Mouse (Mus musculus) liver, embryonic 11.5 days (tissue): ENCODE data around the gene Ak8. TPM values are rescaled to one million over a fixed set of nuclear protein-coding genes. Genes with fewer than 3 reads are reported as not detected.

Source experiments
- ATAC-seq: fragments of 200-750 bp; cut with Nextera tagmentation; replicated peaks from 2 replicates; pipeline ENCODE4 v1.8.0; 2017; ENCODE audit warnings: moderate number of reproducible peaks, mild to moderate bottlenecking, moderate TSS enrichment, moderate library complexity; ENCODE audit not compliant: low FRiP score
- DNase-seq: peaks from one replicate; pipeline ENCODE4 v3.0.0-alpha.2; 2017; ENCODE audit warnings: low spot score
- H3K27ac ChIP-seq: fragments of 300-500 bp; sonication (generic); 2 replicates; pipeline ENCODE4 v1.5.1; 2014; ENCODE audit warnings: mild to moderate bottlenecking, low read depth, low read length, control low read depth
- H3K27me3 ChIP-seq: fragments of 300-500 bp; sonication (generic); replicated peaks from 2 replicates; pipeline ENCODE4 v1.6.1; 2014; ENCODE audit warnings: low read length, mixed read lengths; ENCODE audit not compliant: control insufficient read depth, insufficient read depth
- H3K36me3 ChIP-seq: fragments of 300-500 bp; sonication (generic); 2 replicates; pipeline ENCODE4 v1.6.1; 2014; ENCODE audit warnings: mild to moderate bottlenecking, low read length, moderate library complexity, mixed read lengths; ENCODE audit not compliant: control insufficient read depth, insufficient read depth
- H3K4me1 ChIP-seq: fragments of 300-500 bp; sonication (generic); replicated peaks from 2 replicates; pipeline ENCODE4 v1.6.1; 2014; ENCODE audit warnings: low read length, mixed read lengths; ENCODE audit not compliant: control insufficient read depth, insufficient read depth
- H3K4me2 ChIP-seq: fragments of 300-500 bp; sonication (generic); 2 replicates; pipeline ENCODE4 v1.6.1; 2014; ENCODE audit warnings: mild to moderate bottlenecking, control low read depth, moderate library complexity
- H3K4me3 ChIP-seq: fragments of 300-500 bp; sonication (generic); 2 replicates; pipeline ENCODE4 v1.5.1; 2014; ENCODE audit warnings: low read depth, low read length, control low read depth
- H3K9ac ChIP-seq: fragments of 300-500 bp; sonication (generic); 2 replicates; pipeline ENCODE4 v1.6.1; 2014; ENCODE audit warnings: low read depth, low read length, control low read depth
- H3K9me3 ChIP-seq: fragments of 300-500 bp; sonication (generic); 2 replicates; pipeline ENCODE4 v1.6.1; 2016; ENCODE audit warnings: low read length, inconsistent platforms, mixed read lengths; ENCODE audit not compliant: control insufficient read depth
- WGBS: fragments of 180-500 bp; shearing (Covaris S2); extraction: QIAGEN DNeasy Blood & Tissue Kit; methylation state at CpG from one replicate; pipeline ENCODE4 v1.1.7; 2014; 5-methylcytosine and 5-hydroxymethylcytosine counted together
- microRNA-seq: library from miRNA; unstranded; fragments of <30 nt; microRNA quantifications from one replicate; pipeline ENCODE4, GENCODE M21; 2017; ENCODE audit warnings: borderline number of aligned reads
- polyA plus RNA-seq: library from polyadenylated mRNA; unstranded; fragments of >200 nt; fragmentation: Nextera tagmentation; extraction: Ambion mirVana; gene quantifications from 2 replicates; pipeline ENCODE4 v1.2.1, GENCODE M21; 2014

The Ak8 gene
- polyA plus RNA-seq, 1 experiment from 2014 or later = 0.69 TPM

DNA sequence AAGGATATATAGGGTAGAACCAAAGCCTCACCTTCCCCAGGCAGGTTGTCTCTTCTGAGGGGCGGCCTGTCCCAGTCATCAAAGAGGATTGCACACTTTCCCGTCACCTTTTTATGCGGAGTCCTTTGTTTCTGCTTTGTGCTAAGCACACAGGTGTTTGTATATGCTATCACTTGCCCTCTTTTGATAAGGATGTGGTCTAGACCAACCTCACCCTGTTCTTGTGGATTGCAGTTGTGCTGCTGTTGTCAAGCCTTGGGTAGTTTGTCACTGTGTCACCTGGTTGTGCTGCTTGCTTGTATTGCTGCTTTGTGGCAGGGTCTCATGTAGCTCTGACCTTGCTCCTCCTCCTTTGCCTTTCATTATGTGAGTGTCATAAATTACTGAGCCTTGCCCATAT is 152.6 kb downstream of the Ak8 start:
- no peak for DNase-seq
- Histone ChIP-seq H3K9ac (no peak overlapping the region), H3K9me3 (no peaks in the 10 kb centered on the region), H3K4me2 (no peak overlapping the region), H3K4me1 (no peaks in the 10 kb centered on the region), H3K4me3 (no peak overlapping the region), H3K27ac (no peak overlapping the region), H3K27me3 (no peaks in the 10 kb centered on the region), H3K36me3 (peaks cover 6% of the 10 kb centered on the region)
- no peak for ATAC-seq
- WGBS = 87% methylated on average over 3 of the region's 3 CpGs

- H3K27me3 ChIP-seq = no peaks in the 10 kb centered on the region
- H3K9me3 ChIP-seq = no peaks in the 10 kb centered on the region
- H3K4me3 ChIP-seq = no peak overlapping the region
- H3K4me1 ChIP-seq = no peaks in the 10 kb centered on the region
- DNase-seq (no peak), ATAC-seq (no peak)
- H3K9ac ChIP-seq = no peak overlapping the region
- H3K4me2 ChIP-seq = no peak overlapping the region
- 89% methylated on average over 2 of the region's 2 CpGs for WGBS
- no peak overlapping the region for H3K27ac ChIP-seq
- peaks cover 11% of the 10 kb centered on the region for H3K36me3 ChIP-seq
Observed at GRCm38 (mm10) chr2:28855773-28856172, 155.8 kb downstream of the Ak8 start.

- Histone ChIP-seq H3K4me3 (no peak overlapping the region), H3K27ac (no peak overlapping the region), H3K27me3 (no peaks in the 10 kb centered on the region), H3K36me3 (peaks cover 25% of the 10 kb centered on the region), H3K9me3 (no peaks in the 10 kb centered on the region), H3K4me2 (no peak overlapping the region), H3K4me1 (no peaks in the 10 kb centered on the region), H3K9ac (no peak overlapping the region)
- WGBS = 84% methylated on average over 4 of the region's 4 CpGs
- ATAC-seq (no peak), DNase-seq (no peak)
Observed at GRCm38 (mm10) chr2:28859303-28859702, 159.3 kb downstream of the Ak8 start.

DNA sequence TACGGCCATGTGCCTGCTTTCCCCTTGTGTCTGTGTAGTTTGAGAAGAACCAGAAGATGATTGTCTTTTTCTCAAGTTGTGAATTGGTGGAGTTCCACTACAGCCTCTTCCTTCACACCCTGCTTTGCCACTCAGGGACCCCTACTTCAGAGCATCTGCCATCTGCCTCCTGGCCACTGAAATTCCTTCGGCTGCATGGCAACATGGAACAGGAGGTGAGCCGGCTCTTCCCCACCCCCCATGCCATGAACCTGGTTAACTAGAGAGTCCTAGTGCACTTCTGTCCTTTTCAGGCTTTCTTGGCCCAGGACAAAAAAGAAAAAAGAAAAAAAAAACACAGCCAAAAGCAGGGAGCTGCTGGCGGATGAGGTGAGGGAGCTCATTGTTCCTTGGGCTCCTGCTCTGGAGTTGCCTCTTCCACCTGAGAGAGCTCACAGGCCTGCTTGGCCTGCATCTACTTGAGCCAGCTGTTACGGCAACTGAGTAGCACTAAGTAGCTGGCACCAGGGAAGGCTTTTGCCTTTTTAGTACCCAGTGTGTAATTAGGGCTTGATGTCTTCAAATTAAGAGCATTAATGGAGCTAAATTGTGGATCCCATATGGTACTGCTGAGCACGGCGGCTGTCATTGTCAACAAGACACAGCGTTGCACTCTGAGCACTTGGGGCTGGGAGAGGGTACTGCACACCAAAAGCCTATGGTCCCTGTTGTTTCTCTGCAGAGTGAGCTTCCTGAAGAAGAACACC is 160.9 kb downstream of the Ak8 start:
- Histone ChIP-seq H3K4me1 (no peaks in the 10 kb centered on the region), H3K27ac (no peak overlapping the region), H3K9ac (no peak overlapping the region), H3K9me3 (no peaks in the 10 kb centered on the region), H3K36me3 (peaks cover 27% of the 10 kb centered on the region), H3K27me3 (no peaks in the 10 kb centered on the region), H3K4me3 (no peak overlapping the region), H3K4me2 (no peak overlapping the region)
- WGBS = 95% methylated on average over 8 of the region's 8 CpGs
- ATAC-seq = no peak
- DNase-seq = no peak

Small RNA genes lying within 50 kb of the gene (microRNA-seq; reads per million reads assigned to microRNA genes)
- 3.2 reads per million for gene Mir3088

Other genes starting within 250 kb of the Ak8 start
- gene 1700007K13Rik, start 233.8 kb upstream of the Ak8 start, polyA plus RNA-seq = 0.29 TPM in 1 of 2 replicates, not detected in the other
- gene Mrps2, start 232.1 kb upstream of the Ak8 start, polyA plus RNA-seq = 68.2 and 69.3 TPM in 2 replicates
- 0.22 and 0.32 TPM in 2 replicates for gene Gbgt1, start 203.3 kb upstream of the Ak8 start, polyA plus RNA-seq
- gene Gm10134, start 194.1 kb upstream of the Ak8 start, polyA plus RNA-seq = 0.73 and 0.78 TPM in 2 replicates
- gene Ralgds, start 187.0 kb upstream of the Ak8 start, polyA plus RNA-seq = 11.3 and 12.9 TPM in 2 replicates
- not detected in 2 replicates for gene Cel, start 136.8 kb upstream of the Ak8 start, polyA plus RNA-seq
- gene Gtf3c5, start 116.4 kb upstream of the Ak8 start, polyA plus RNA-seq = 30.8 and 32.9 TPM in 2 replicates
- gene Gfi1b, start 78.2 kb upstream of the Ak8 start, polyA plus RNA-seq = 143 and 151 TPM in 2 replicates
- 20.7 and 21.3 TPM in 2 replicates for gene Tsc1, start 58.9 kb upstream of the Ak8 start, polyA plus RNA-seq
- gene Spaca9, start 437 bp upstream of the Ak8 start, polyA plus RNA-seq = 3.5 and 4.4 TPM in 2 replicates
- 19.2 and 20.1 TPM in 2 replicates for gene Gtf3c4, start 140.2 kb downstream of the Ak8 start, polyA plus RNA-seq
- 15.5 and 16.4 TPM in 2 replicates for gene Ddx31, start 140.2 kb downstream of the Ak8 start, polyA plus RNA-seq
- gene Barhl1, start 216.5 kb downstream of the Ak8 start, polyA plus RNA-seq = not detected in 2 replicates